Mouse (Mus musculus): Measurements from ENCODE around the gene Scn5a. TPM values are rescaled to one million over a fixed set of nuclear protein-coding genes. Genes with fewer than 3 reads are reported as not detected.

The Scn5a gene
- polyA plus RNA-seq, 1 experiment from 2014 or later, result 0.22 TPM

DNA sequence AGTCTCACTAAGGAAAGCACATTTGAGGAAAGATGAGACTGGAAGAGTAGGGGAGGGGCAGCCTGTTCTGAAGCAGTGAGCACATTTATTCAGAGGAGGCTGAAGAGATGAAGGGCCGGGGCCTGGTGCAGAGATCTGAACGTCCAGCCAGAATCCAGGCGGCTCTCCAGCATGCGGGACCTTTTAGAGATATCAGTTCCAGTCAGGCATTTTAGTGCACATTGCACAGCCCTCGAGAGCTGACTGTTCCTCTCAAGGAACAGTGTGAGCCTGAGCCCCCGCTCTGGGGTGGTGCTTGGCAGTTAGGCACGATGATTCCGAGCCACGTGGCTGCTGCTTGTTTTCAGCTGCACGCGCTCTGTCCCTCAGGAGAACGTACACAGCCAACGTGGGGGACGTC, 121.7 kb downstream of the Scn5a start:
- 86% methylated on average over 14 of the region's 14 CpGs for WGBS
- DNase-seq (ENCODE audit: low spot score), result no peak
- H3K4me2 ChIP-seq, result no peak overlapping the region
- peaks cover 1% of the 10 kb centered on the region; the same call in 1 of the 2 replicates for H3K36me3 ChIP-seq (ENCODE audit: control insufficient read depth, insufficient read depth, low read length)
- no peak overlapping the region for H3K27ac ChIP-seq (ENCODE audit: low read depth, low read length)
- no peak overlapping the region for H3K4me3 ChIP-seq (ENCODE audit: low read depth, low read length)
- H3K4me1 ChIP-seq (replicated peaks; ENCODE audit: control insufficient read depth, insufficient read depth, low read length), result no peaks in the 10 kb centered on the region
- no peaks in the 10 kb centered on the region for H3K27me3 ChIP-seq (replicated peaks; ENCODE audit: control insufficient read depth, insufficient read depth, low read length)
- ATAC-seq (replicated peaks; ENCODE audit: low FRiP score), result no peak
- no peak overlapping the region for H3K9ac ChIP-seq (ENCODE audit: low read depth, low read length)
- no peaks in the 10 kb centered on the region for H3K9me3 ChIP-seq (ENCODE audit: control insufficient read depth, low read length)

DNA sequence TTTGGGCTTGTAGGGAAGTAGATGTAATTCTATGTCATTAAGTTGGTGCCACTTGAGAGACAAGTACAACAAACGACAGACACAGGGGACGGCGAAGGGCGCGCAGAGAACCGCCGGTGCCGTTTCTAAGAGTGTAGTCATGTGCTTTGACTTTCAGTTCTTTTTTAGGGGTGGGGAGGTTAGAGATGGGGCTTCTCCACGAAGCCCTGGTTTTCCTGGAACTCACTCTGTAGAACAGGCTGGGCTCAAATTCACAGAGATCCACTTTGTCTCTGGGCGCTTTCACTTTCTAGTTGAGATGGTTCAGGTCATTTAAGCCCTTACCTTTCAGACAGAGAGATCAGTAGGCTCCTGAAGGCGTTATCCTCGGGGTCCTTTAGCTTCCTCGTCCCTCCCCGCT, 122.8 kb downstream of the Scn5a start:
- H3K36me3 ChIP-seq (ENCODE audit: control insufficient read depth, insufficient read depth, low read length), result peaks cover 6% of the 10 kb centered on the region; the same call in 1 of the 2 replicates
- H3K4me3 ChIP-seq (ENCODE audit: low read depth, low read length), result no peak overlapping the region
- no peaks in the 10 kb centered on the region for H3K9me3 ChIP-seq (ENCODE audit: control insufficient read depth, low read length)
- H3K4me1 ChIP-seq (replicated peaks; ENCODE audit: control insufficient read depth, insufficient read depth, low read length), result no peaks in the 10 kb centered on the region
- WGBS, result 90% methylated on average over 14 of the region's 14 CpGs
- no peak overlapping the region for H3K9ac ChIP-seq (ENCODE audit: low read depth, low read length)
- H3K4me2 ChIP-seq, result no peak overlapping the region
- no peak overlapping the region for H3K27ac ChIP-seq (ENCODE audit: low read depth, low read length)
- ATAC-seq (replicated peaks; ENCODE audit: low FRiP score), result no peak
- DNase-seq (ENCODE audit: low spot score), result no peak
- H3K27me3 ChIP-seq (replicated peaks; ENCODE audit: control insufficient read depth, insufficient read depth, low read length), result no peaks in the 10 kb centered on the region

DNA sequence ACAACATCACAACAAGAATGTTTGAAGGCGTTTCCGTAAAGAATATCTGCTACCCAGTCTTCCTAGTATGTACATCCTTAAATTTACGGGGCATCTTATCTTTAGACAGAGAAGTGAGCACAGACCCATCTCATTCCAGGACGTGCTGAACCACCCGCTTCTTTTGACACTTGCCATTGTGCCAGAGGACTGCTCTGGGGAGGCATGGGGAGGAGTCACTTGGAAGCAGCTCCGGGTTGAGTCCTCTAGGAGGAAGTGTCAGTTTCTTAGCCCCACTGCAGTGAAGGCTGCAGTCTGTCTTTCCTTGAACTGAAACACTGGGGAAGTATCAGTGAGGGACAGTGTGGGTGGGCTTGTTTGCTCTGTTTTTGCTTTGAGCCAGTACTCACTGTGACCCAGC, 133.1 kb downstream of the Scn5a start:
- Histone ChIP-seq H3K9me3 (ENCODE audit: control insufficient read depth, low read length) (no peaks in the 10 kb centered on the region), H3K36me3 (ENCODE audit: control insufficient read depth, insufficient read depth, low read length) (peaks cover 21% of the 10 kb centered on the region), H3K4me3 (ENCODE audit: low read depth, low read length) (peak overlapping the region; percentile 83), H3K4me2 (peak overlapping the region; percentile 84), H3K9ac (ENCODE audit: low read depth, low read length) (peak overlapping the region; percentile 85), H3K4me1 (replicated peaks; ENCODE audit: control insufficient read depth, insufficient read depth, low read length) (peaks cover 5% of the 10 kb centered on the region; the same call in 1 of the 2 replicates), H3K27ac (ENCODE audit: low read depth, low read length) (no peak overlapping the region), H3K27me3 (replicated peaks; ENCODE audit: control insufficient read depth, insufficient read depth, low read length) (no peaks in the 10 kb centered on the region)
- ATAC-seq (replicated peaks; ENCODE audit: low FRiP score) (no peak; the same call in 1 of the 2 replicates), DNase-seq (ENCODE audit: low spot score) (no peak)
- WGBS, result 19% methylated on average over 6 of the region's 6 CpGs

DNA sequence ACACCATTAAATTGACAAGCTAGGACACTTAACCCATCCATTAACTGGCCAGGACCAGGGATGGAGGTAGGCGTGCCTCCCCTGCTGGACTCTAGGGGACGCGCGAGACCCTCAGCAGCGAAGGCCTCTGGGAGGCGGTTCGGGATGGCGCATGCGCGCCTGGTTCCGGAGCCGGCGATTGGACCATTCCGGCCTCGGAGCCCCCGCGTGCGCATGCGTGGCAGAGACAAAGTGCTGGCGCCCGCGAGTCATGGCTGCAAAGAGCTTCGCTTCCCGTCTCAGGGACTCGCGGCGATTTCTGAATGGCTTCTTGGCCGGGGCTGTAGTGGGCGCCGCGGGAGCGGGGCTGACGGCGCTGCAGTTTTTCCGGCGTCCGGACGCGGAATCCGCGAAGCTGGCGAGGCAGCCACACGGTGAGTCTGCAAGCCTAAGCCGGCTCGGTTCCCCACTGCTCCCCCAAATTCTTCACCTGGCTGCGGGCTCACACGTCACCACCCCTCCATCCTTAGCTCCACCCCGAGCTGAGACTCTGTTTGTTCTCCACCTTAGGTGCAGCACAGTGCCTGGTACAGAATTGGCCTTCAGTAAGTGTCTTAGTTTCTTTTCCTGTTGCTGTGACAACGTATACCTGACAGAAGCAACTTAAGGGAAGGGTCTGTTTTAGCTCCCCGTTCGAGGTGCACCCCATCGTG, 133.9 kb downstream of the Scn5a start, which contains the start of gene Exog:
TSS of gene Exog (plus strand) at position 206 of the 692 bp plus-strand sequence.
- Histone ChIP-seq H3K9ac (ENCODE audit: low read depth, low read length) (peak within 1 kb of the TSS; percentile 85), H3K36me3 (ENCODE audit: control insufficient read depth, insufficient read depth, low read length) (peaks cover 15% of the 10 kb centered on the region), H3K27ac (ENCODE audit: low read depth, low read length) (peak within 1 kb of the TSS; percentile 59; the same call in 1 of the 2 replicates), H3K4me2 (peak within 1 kb of the TSS; percentile 84), H3K27me3 (replicated peaks; ENCODE audit: control insufficient read depth, insufficient read depth, low read length) (no peaks in the 10 kb centered on the region), H3K9me3 (ENCODE audit: control insufficient read depth, low read length) (no peaks in the 10 kb centered on the region), H3K4me3 (ENCODE audit: low read depth, low read length) (peak within 1 kb of the TSS; percentile 83), H3K4me1 (replicated peaks; ENCODE audit: control insufficient read depth, insufficient read depth, low read length) (peaks cover 5% of the 10 kb centered on the region; the same call in 1 of the 2 replicates)
- DNase-seq (ENCODE audit: low spot score), result peak; percentile 97
- ATAC-seq (replicated peaks; ENCODE audit: low FRiP score), result peak; percentile 90
- WGBS, result under 1% methylated on average over 52 of the region's 52 CpGs

DNA sequence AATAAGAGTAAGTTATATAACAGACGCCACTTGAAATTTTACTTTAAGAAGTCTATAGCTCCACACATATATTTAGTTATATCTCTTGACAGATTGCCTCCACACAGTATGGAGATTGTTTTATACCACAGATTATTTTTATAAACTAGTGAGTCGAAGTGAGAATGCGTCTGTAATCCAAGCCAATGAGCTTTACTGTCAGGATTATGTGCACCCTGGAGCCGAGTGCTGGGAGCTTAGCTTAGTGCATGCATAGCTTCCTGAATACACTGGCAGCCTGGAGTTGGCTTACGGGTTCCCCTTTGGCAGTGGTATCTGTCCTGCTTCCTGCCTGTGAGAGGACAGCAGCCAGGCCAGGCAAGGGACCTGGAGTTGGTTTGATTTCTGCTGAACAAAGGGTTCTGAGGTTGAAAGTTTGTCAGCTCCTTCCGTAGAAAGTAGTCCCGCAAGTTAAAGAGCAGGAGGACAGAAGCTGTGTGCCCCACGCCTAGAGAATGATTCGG, 140.3 kb downstream of the Scn5a start:
- Histone ChIP-seq H3K4me3 (ENCODE audit: low read depth, low read length) (no peak overlapping the region), H3K9ac (ENCODE audit: low read depth, low read length) (no peak overlapping the region), H3K4me2 (no peak overlapping the region), H3K4me1 (replicated peaks; ENCODE audit: control insufficient read depth, insufficient read depth, low read length) (no peaks in the 10 kb centered on the region), H3K9me3 (ENCODE audit: control insufficient read depth, low read length) (no peaks in the 10 kb centered on the region), H3K27ac (ENCODE audit: low read depth, low read length) (no peak overlapping the region), H3K27me3 (replicated peaks; ENCODE audit: control insufficient read depth, insufficient read depth, low read length) (no peaks in the 10 kb centered on the region), H3K36me3 (ENCODE audit: control insufficient read depth, insufficient read depth, low read length) (peaks cover 9% of the 10 kb centered on the region; the same call in 1 of the 2 replicates)
- ATAC-seq (replicated peaks; ENCODE audit: low FRiP score) (no peak), DNase-seq (ENCODE audit: low spot score) (no peak)
- 84% methylated on average over 9 of the region's 9 CpGs for WGBS

DNA sequence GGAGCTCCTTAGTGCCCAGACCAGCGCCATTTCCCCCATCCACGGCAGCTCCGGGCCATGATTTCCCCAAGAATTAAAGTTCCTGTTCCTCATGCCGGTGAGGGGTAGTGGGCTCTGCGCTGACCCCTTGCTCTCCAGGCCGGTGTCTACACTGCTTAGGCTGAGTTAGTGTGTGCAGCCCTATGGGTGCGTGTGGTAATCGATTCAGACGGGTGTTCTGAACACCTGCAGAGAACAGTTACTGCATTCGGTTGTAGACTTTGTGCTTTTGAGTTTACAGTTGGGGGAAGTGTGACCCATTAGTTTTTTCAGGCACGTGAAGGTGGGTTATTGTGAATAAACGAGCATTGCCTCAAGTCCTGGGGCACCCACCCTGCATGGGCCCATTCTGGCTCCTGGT, 140.8 kb downstream of the Scn5a start:
- H3K27ac ChIP-seq (ENCODE audit: low read depth, low read length), result no peak overlapping the region
- no peak for DNase-seq (ENCODE audit: low spot score)
- ATAC-seq (replicated peaks; ENCODE audit: low FRiP score), result no peak
- no peak overlapping the region for H3K9ac ChIP-seq (ENCODE audit: low read depth, low read length)
- no peaks in the 10 kb centered on the region for H3K27me3 ChIP-seq (replicated peaks; ENCODE audit: control insufficient read depth, insufficient read depth, low read length)
- no peaks in the 10 kb centered on the region for H3K4me1 ChIP-seq (replicated peaks; ENCODE audit: control insufficient read depth, insufficient read depth, low read length)
- no peak overlapping the region for H3K4me2 ChIP-seq
- 88% methylated on average over 12 of the region's 12 CpGs for WGBS
- H3K9me3 ChIP-seq (ENCODE audit: control insufficient read depth, low read length), result no peaks in the 10 kb centered on the region
- H3K4me3 ChIP-seq (ENCODE audit: low read depth, low read length), result no peak overlapping the region
- H3K36me3 ChIP-seq (ENCODE audit: control insufficient read depth, insufficient read depth, low read length), result peaks cover 11% of the 10 kb centered on the region; the same call in 1 of the 2 replicates

DNA sequence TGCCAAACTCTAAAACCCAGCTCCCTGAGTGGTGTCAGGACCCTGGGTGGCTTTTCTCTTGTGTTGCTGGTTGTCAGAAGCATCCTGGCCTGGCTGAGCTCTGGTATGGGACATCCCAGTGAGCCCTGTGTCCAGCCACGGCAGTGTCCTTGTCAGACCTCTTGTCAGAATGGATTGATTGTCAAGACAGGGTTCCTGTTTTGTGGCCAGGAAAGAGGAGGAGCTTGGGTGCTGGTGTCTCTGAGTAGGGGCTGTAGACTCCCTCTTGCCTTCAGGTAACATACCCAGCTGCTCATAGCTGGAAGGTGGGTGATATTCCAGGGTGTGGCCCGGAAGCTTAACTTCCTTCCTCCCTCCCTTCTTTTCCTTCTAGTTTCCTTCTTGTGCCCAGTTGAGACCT, 143.0 kb downstream of the Scn5a start:
- Histone ChIP-seq H3K27ac (ENCODE audit: low read depth, low read length) (no peak overlapping the region), H3K27me3 (replicated peaks; ENCODE audit: control insufficient read depth, insufficient read depth, low read length) (no peaks in the 10 kb centered on the region), H3K9me3 (ENCODE audit: control insufficient read depth, low read length) (no peaks in the 10 kb centered on the region), H3K36me3 (ENCODE audit: control insufficient read depth, insufficient read depth, low read length) (peaks cover 15% of the 10 kb centered on the region; the same call in 1 of the 2 replicates), H3K4me3 (ENCODE audit: low read depth, low read length) (no peak overlapping the region), H3K4me2 (no peak overlapping the region), H3K4me1 (replicated peaks; ENCODE audit: control insufficient read depth, insufficient read depth, low read length) (no peaks in the 10 kb centered on the region), H3K9ac (ENCODE audit: low read depth, low read length) (no peak overlapping the region)
- WGBS, result 46% methylated on average over 2 of the region's 2 CpGs
- ATAC-seq (replicated peaks; ENCODE audit: low FRiP score) (no peak), DNase-seq (ENCODE audit: low spot score) (no peak)
